Mouse (Mus musculus): ENCODE results near the gene Fxyd2. TPM values are rescaled to one million over a fixed set of nuclear protein-coding genes. Genes with fewer than 3 reads are reported as not detected.

Gene Fxyd2
- polyA plus RNA-seq, 1 experiment from 2014 or later = 8.7 TPM

GRCm38 (mm10) chr9:45370616-45371336 lies 28.7 kb upstream of the Fxyd2 start:
- Histone ChIP-seq H3K36me3 (ENCODE audit: control insufficient read depth, insufficient read depth) (no peaks in the 10 kb centered on the region), H3K4me3 (replicated peaks; ENCODE audit: low read length) (peak overlapping the region; percentile 74), H3K9ac (replicated peaks; ENCODE audit: low read depth, low read length) (peak overlapping the region; percentile 78), H3K27me3 (replicated peaks; ENCODE audit: control insufficient read depth, insufficient read depth, low read length) (no peaks in the 10 kb centered on the region), H3K4me2 (ENCODE audit: low read length) (peak overlapping the region; percentile 80), H3K27ac (ENCODE audit: low read length) (peak overlapping the region; percentile 74), H3K4me1 (replicated peaks; ENCODE audit: control insufficient read depth, insufficient read depth, low read length) (peaks cover 30% of the 10 kb centered on the region), H3K9me3 (ENCODE audit: control insufficient read depth, low read length) (no peaks in the 10 kb centered on the region)
- ATAC-seq = peak; percentile 19
- WGBS = 2% methylated on average over 25 of the region's 25 CpGs

GRCm38 (mm10) chr9:45371337-45371707 lies 28.1 kb upstream of the Fxyd2 start:
- Histone ChIP-seq H3K36me3 (ENCODE audit: control insufficient read depth, insufficient read depth) (no peaks in the 10 kb centered on the region), H3K4me2 (ENCODE audit: low read length) (peak overlapping the region; percentile 80), H3K4me1 (replicated peaks; ENCODE audit: control insufficient read depth, insufficient read depth, low read length) (peaks cover 35% of the 10 kb centered on the region), H3K27me3 (replicated peaks; ENCODE audit: control insufficient read depth, insufficient read depth, low read length) (no peaks in the 10 kb centered on the region), H3K9me3 (ENCODE audit: control insufficient read depth, low read length) (no peaks in the 10 kb centered on the region), H3K27ac (ENCODE audit: low read length) (peak overlapping the region; percentile 74), H3K9ac (replicated peaks; ENCODE audit: low read depth, low read length) (peak overlapping the region; percentile 78), H3K4me3 (replicated peaks; ENCODE audit: low read length) (peak overlapping the region; percentile 74)
- peak; percentile 21 for ATAC-seq
- 7% methylated on average over 2 of the region's 2 CpGs for WGBS

GRCm38 (mm10) chr9:45373896-45374295 lies 25.6 kb upstream of the Fxyd2 start:
- Histone ChIP-seq H3K4me1 (replicated peaks; ENCODE audit: control insufficient read depth, insufficient read depth, low read length) (peaks cover 47% of the 10 kb centered on the region), H3K4me2 (ENCODE audit: low read length) (no peak overlapping the region), H3K9ac (replicated peaks; ENCODE audit: low read depth, low read length) (no peak overlapping the region), H3K4me3 (replicated peaks; ENCODE audit: low read length) (no peak overlapping the region), H3K36me3 (ENCODE audit: control insufficient read depth, insufficient read depth) (no peaks in the 10 kb centered on the region), H3K27ac (ENCODE audit: low read length) (no peak overlapping the region), H3K27me3 (replicated peaks; ENCODE audit: control insufficient read depth, insufficient read depth, low read length) (no peaks in the 10 kb centered on the region), H3K9me3 (ENCODE audit: control insufficient read depth, low read length) (no peaks in the 10 kb centered on the region)
- no peak for ATAC-seq
- WGBS = 84% methylated on average over 3 of the region's 3 CpGs

GRCm38 (mm10) chr9:45374988-45375502 lies 24.4 kb upstream of the Fxyd2 start:
- no peak overlapping the region for H3K27ac ChIP-seq (ENCODE audit: low read length)
- no peaks in the 10 kb centered on the region for H3K36me3 ChIP-seq (ENCODE audit: control insufficient read depth, insufficient read depth)
- H3K9me3 ChIP-seq (ENCODE audit: control insufficient read depth, low read length) = no peaks in the 10 kb centered on the region
- H3K4me3 ChIP-seq (replicated peaks; ENCODE audit: low read length) = no peak overlapping the region
- H3K27me3 ChIP-seq (replicated peaks; ENCODE audit: control insufficient read depth, insufficient read depth, low read length) = no peaks in the 10 kb centered on the region
- H3K4me2 ChIP-seq (ENCODE audit: low read length) = no peak overlapping the region
- 93% methylated on average over 6 of the region's 6 CpGs for WGBS
- no peak for ATAC-seq
- H3K4me1 ChIP-seq (replicated peaks; ENCODE audit: control insufficient read depth, insufficient read depth, low read length) = peaks cover 53% of the 10 kb centered on the region
- H3K9ac ChIP-seq (replicated peaks; ENCODE audit: low read depth, low read length) = no peak overlapping the region

GRCm38 (mm10) chr9:45376427-45376826 lies 23.0 kb upstream of the Fxyd2 start:
- H3K9me3 ChIP-seq (ENCODE audit: control insufficient read depth, low read length) = no peaks in the 10 kb centered on the region
- H3K27ac ChIP-seq (ENCODE audit: low read length) = no peak overlapping the region
- H3K4me2 ChIP-seq (ENCODE audit: low read length) = no peak overlapping the region
- H3K4me1 ChIP-seq (replicated peaks; ENCODE audit: control insufficient read depth, insufficient read depth, low read length) = peaks cover 63% of the 10 kb centered on the region
- no peak for ATAC-seq
- 82% methylated on average over 4 of the region's 4 CpGs for WGBS
- no peaks in the 10 kb centered on the region for H3K27me3 ChIP-seq (replicated peaks; ENCODE audit: control insufficient read depth, insufficient read depth, low read length)
- H3K36me3 ChIP-seq (ENCODE audit: control insufficient read depth, insufficient read depth) = no peaks in the 10 kb centered on the region
- no peak overlapping the region for H3K9ac ChIP-seq (replicated peaks; ENCODE audit: low read depth, low read length)
- no peak overlapping the region for H3K4me3 ChIP-seq (replicated peaks; ENCODE audit: low read length)

GRCm38 (mm10) chr9:45376883-45377282 lies 22.6 kb upstream of the Fxyd2 start:
- H3K4me1 ChIP-seq (replicated peaks; ENCODE audit: control insufficient read depth, insufficient read depth, low read length) = peaks cover 62% of the 10 kb centered on the region

GRCm38 (mm10) chr9:45380411-45381251 lies 18.8 kb upstream of the Fxyd2 start:
- Histone ChIP-seq H3K4me3 (replicated peaks; ENCODE audit: low read length) (no peak overlapping the region), H3K9ac (replicated peaks; ENCODE audit: low read depth, low read length) (0 out of 2 replicates have a peak overlapping the region, but pooled peaks have one; percentile 38), H3K27me3 (replicated peaks; ENCODE audit: control insufficient read depth, insufficient read depth, low read length) (no peaks in the 10 kb centered on the region), H3K9me3 (ENCODE audit: control insufficient read depth, low read length) (no peaks in the 10 kb centered on the region), H3K36me3 (ENCODE audit: control insufficient read depth, insufficient read depth) (no peaks in the 10 kb centered on the region), H3K4me2 (ENCODE audit: low read length) (peak overlapping the region; percentile 12; the same call in 1 of the 2 replicates), H3K27ac (ENCODE audit: low read length) (peak overlapping the region; percentile 86), H3K4me1 (replicated peaks; ENCODE audit: control insufficient read depth, insufficient read depth, low read length) (peaks cover 57% of the 10 kb centered on the region)
- peak; percentile 80 for ATAC-seq
- 17% methylated on average over 10 of the region's 10 CpGs for WGBS

More at GRCm38 (mm10) chr9:45376883-45377282, 22.6 kb upstream of the Fxyd2 start:
- Histone ChIP-seq H3K27ac (ENCODE audit: low read length) (no peak overlapping the region), H3K9me3 (ENCODE audit: control insufficient read depth, low read length) (no peaks in the 10 kb centered on the region), H3K4me2 (ENCODE audit: low read length) (no peak overlapping the region), H3K36me3 (ENCODE audit: control insufficient read depth, insufficient read depth) (no peaks in the 10 kb centered on the region), H3K27me3 (replicated peaks; ENCODE audit: control insufficient read depth, insufficient read depth, low read length) (no peaks in the 10 kb centered on the region), H3K9ac (replicated peaks; ENCODE audit: low read depth, low read length) (no peak overlapping the region), H3K4me3 (replicated peaks; ENCODE audit: low read length) (no peak overlapping the region)
- 37% methylated on average over 2 of the region's 2 CpGs for WGBS
- no peak for ATAC-seq

- no peaks in the 10 kb centered on the region for H3K36me3 ChIP-seq (ENCODE audit: control insufficient read depth, insufficient read depth)
- H3K4me2 ChIP-seq (ENCODE audit: low read length) = no peak overlapping the region
- WGBS = 59% methylated on average over 5 of the region's 5 CpGs
- peak overlapping the region; percentile 45 for H3K27ac ChIP-seq (ENCODE audit: low read length)
- no peaks in the 10 kb centered on the region for H3K27me3 ChIP-seq (replicated peaks; ENCODE audit: control insufficient read depth, insufficient read depth, low read length)
- H3K9me3 ChIP-seq (ENCODE audit: control insufficient read depth, low read length) = no peaks in the 10 kb centered on the region
- no peak overlapping the region for H3K9ac ChIP-seq (replicated peaks; ENCODE audit: low read depth, low read length)
- peaks cover 44% of the 10 kb centered on the region for H3K4me1 ChIP-seq (replicated peaks; ENCODE audit: control insufficient read depth, insufficient read depth, low read length)
- ATAC-seq = peak; percentile 5; the same call in 1 of the 2 replicates
- H3K4me3 ChIP-seq (replicated peaks; ENCODE audit: low read length) = no peak overlapping the region
These were observed 17.1 kb upstream of the Fxyd2 start for GRCm38 (mm10) chr9:45382336-45382735.

GRCm38 (mm10) chr9:45382834-45383233 lies 16.6 kb upstream of the Fxyd2 start:
- ATAC-seq = no peak
- 0 out of 2 replicates have a peak overlapping the region, but pooled peaks have one; percentile 6 for H3K27ac ChIP-seq (ENCODE audit: low read length)
- WGBS = 64% methylated on average over 5 of the region's 5 CpGs

More at GRCm38 (mm10) chr9:45382834-45383233, 16.6 kb upstream of the Fxyd2 start:
- H3K27me3 ChIP-seq (replicated peaks; ENCODE audit: control insufficient read depth, insufficient read depth, low read length) = no peaks in the 10 kb centered on the region
- H3K36me3 ChIP-seq (ENCODE audit: control insufficient read depth, insufficient read depth) = no peaks in the 10 kb centered on the region
- no peak overlapping the region for H3K4me3 ChIP-seq (replicated peaks; ENCODE audit: low read length)
- H3K4me1 ChIP-seq (replicated peaks; ENCODE audit: control insufficient read depth, insufficient read depth, low read length) = peaks cover 42% of the 10 kb centered on the region
- no peaks in the 10 kb centered on the region for H3K9me3 ChIP-seq (ENCODE audit: control insufficient read depth, low read length)
- H3K9ac ChIP-seq (replicated peaks; ENCODE audit: low read depth, low read length) = no peak overlapping the region
- no peak overlapping the region for H3K4me2 ChIP-seq (ENCODE audit: low read length)

Measured in forebrain, embryonic 16.5 days (tissue).